Mouse (Mus musculus) embryonic fibroblast, embryonic 13.5 days (primary cell): ENCODE data around the gene Mycbpap. TPM values are rescaled to one million over a fixed set of nuclear protein-coding genes. Genes with fewer than 3 reads are reported as not detected.
A peak's percentile ranks its signal among the peaks of the same experiment; 100 is the strongest.

Experiments used
- H3K27ac ChIP-seq: 2 replicates; pipeline ENCODE4 v1.5.1; 2012; ENCODE audit warnings: low read length, control low read depth, inconsistent platforms; ENCODE audit not compliant: insufficient read depth
- H3K4me1 ChIP-seq: 2 replicates; pipeline ENCODE4 v1.6.1; 2011; ENCODE audit warnings: low read length; ENCODE audit not compliant: control insufficient read depth, insufficient read depth
- H3K4me3 ChIP-seq: 2 replicates; pipeline ENCODE4 v1.5.1; 2011; ENCODE audit warnings: mild to moderate bottlenecking, control low read depth, low read length; ENCODE audit not compliant: insufficient read depth
- CTCF ChIP-seq: IDR thresholded peaks from 2 replicates; pipeline ENCODE4 v1.5.1; 2011; ENCODE audit warnings: mild to moderate bottlenecking, control low read depth, low read length, moderate library complexity, borderline replicate concordance; ENCODE audit not compliant: insufficient read depth
- POLR2A ChIP-seq: IDR thresholded peaks from 2 replicates; pipeline ENCODE4 v1.6.1; 2011; ENCODE audit warnings: low read depth, mild to moderate bottlenecking, control low read depth, low read length, moderate library complexity
- polyA plus RNA-seq: library from polyadenylated mRNA; stranded (reverse); fragments of >200 nt; gene quantifications from 2 replicates; pipeline ENCODE4 v1.2.4, GENCODE M21; 2011; ENCODE audit warnings: low read depth; ENCODE audit not compliant: missing spikeins, insufficient read length

The Mycbpap gene
- 1.6 and 2.0 TPM in 2 replicates for polyA plus RNA-seq

GRCm38 (mm10) chr11:94521219-94521843, at the start of gene Mycbpap:
Mycbpap (minus strand) TSS chr11:94521742.
- peak within 1 kb of the TSS; percentile 68 for H3K4me3 ChIP-seq
- H3K4me1 ChIP-seq, result peaks cover 3% of the 10 kb centered on the region; the same call in 1 of the 2 replicates
- peak; percentile 38; the same call in 1 of the 2 replicates for TF ChIP-seq POLR2A
- TF ChIP-seq CTCF, result 0 out of 2 replicates have a peak, but pooled peaks have one; percentile 2
- no peak within 1 kb of the TSS for H3K27ac ChIP-seq

GRCm38 (mm10) chr11:94570612-94571011, 49.1 kb upstream of the Mycbpap start:
- no peak overlapping the region for H3K27ac ChIP-seq
- TF ChIP-seq POLR2A, result no peak
- TF ChIP-seq CTCF, result no peak
- no peak overlapping the region for H3K4me3 ChIP-seq
- no peaks in the 10 kb centered on the region for H3K4me1 ChIP-seq

- no peak overlapping the region for H3K27ac ChIP-seq
- H3K4me3 ChIP-seq, result no peak overlapping the region
- no peak for TF ChIP-seq CTCF
- TF ChIP-seq POLR2A, result no peak
- no peaks in the 10 kb centered on the region for H3K4me1 ChIP-seq
These were observed 45.8 kb upstream of the Mycbpap start for GRCm38 (mm10) chr11:94567326-94567725.

- TF ChIP-seq POLR2A (no peak), CTCF (no peak)
- no peak overlapping the region for H3K27ac ChIP-seq
- H3K4me3 ChIP-seq, result no peak overlapping the region
- H3K4me1 ChIP-seq, result no peaks in the 10 kb centered on the region
These were observed 45.0 kb upstream of the Mycbpap start for GRCm38 (mm10) chr11:94566534-94566933.

- Histone ChIP-seq H3K4me3 (no peak overlapping the region), H3K27ac (no peak overlapping the region), H3K4me1 (no peaks in the 10 kb centered on the region)
- no peak for TF ChIP-seq POLR2A
- no peak for TF ChIP-seq CTCF
These were observed 43.6 kb upstream of the Mycbpap start for GRCm38 (mm10) chr11:94565151-94565479.

- Histone ChIP-seq H3K4me3 (no peak within 1 kb of the TSS), H3K4me1 (no peaks in the 10 kb centered on the region), H3K27ac (no peak within 1 kb of the TSS)
- TF ChIP-seq CTCF (no peak), POLR2A (no peak)
These were observed 43.1 kb upstream of the Mycbpap start, which contains the start of gene Chad for GRCm38 (mm10) chr11:94564437-94565150. Chad (plus strand) TSS chr11:94565047.

GRCm38 (mm10) chr11:94563821-94564220, 42.3 kb upstream of the Mycbpap start:
- TF ChIP-seq CTCF (no peak), POLR2A (no peak)
- Histone ChIP-seq H3K27ac (no peak overlapping the region), H3K4me1 (no peaks in the 10 kb centered on the region), H3K4me3 (no peak overlapping the region)

GRCm38 (mm10) chr11:94563383-94563782, 41.8 kb upstream of the Mycbpap start:
- Histone ChIP-seq H3K27ac (no peak overlapping the region), H3K4me1 (no peaks in the 10 kb centered on the region), H3K4me3 (no peak overlapping the region)
- TF ChIP-seq POLR2A (no peak), CTCF (no peak)

- H3K4me3 ChIP-seq, result no peak overlapping the region
- TF ChIP-seq CTCF (no peak), POLR2A (no peak)
- no peak overlapping the region for H3K27ac ChIP-seq
- no peaks in the 10 kb centered on the region for H3K4me1 ChIP-seq
These were observed 36.7 kb upstream of the Mycbpap start for GRCm38 (mm10) chr11:94558226-94558625.

GRCm38 (mm10) chr11:94550442-94550744, 28.9 kb upstream of the Mycbpap start:
- Histone ChIP-seq H3K4me3 (no peak overlapping the region), H3K27ac (0 out of 2 replicates have a peak overlapping the region, but pooled peaks have one; percentile 31), H3K4me1 (peaks cover 4% of the 10 kb centered on the region; the same call in 1 of the 2 replicates)
- TF ChIP-seq CTCF, result no peak
- no peak for TF ChIP-seq POLR2A
